Mouse (Mus musculus): ENCODE results near the gene Cyp46a1. TPM values are rescaled to one million over a fixed set of nuclear protein-coding genes. Genes with fewer than 3 reads are reported as not detected.

Gene Cyp46a1
- polyA plus RNA-seq (2017; shearing (Covaris generic)) = not detected

DNA sequence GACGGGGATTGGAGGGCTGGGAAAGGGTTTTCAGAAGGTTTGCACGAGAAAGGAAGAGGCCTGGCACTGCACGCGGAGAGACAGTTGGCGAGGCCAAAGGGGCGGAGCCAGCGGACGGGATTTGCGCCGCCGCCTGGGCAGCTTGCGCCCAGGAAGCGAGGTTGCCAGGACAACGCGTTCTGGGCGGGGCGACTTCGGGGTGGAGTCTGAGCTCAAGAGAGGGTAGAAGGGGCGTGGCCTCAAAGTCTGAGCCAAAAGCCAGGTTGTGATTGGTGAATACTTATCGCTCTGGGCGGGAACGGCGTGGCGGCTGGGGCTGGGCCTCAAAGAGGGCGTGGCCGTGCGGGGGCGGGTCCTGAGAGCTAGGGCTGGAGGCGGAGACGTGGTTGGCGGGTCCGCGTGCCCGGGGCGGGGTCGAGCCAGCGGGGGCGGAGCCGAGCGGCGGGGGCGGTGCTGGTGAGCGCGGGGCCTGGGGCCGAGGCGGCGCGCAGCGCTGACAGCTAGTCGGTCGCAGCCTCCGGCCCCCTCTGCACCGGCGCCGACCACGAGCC, at the start of gene Cyp46a1:
Gene Cyp46a1 (plus strand): TSS at position 487 of the 551 bp plus-strand sequence.
- ATAC-seq = peak; percentile 90

DNA sequence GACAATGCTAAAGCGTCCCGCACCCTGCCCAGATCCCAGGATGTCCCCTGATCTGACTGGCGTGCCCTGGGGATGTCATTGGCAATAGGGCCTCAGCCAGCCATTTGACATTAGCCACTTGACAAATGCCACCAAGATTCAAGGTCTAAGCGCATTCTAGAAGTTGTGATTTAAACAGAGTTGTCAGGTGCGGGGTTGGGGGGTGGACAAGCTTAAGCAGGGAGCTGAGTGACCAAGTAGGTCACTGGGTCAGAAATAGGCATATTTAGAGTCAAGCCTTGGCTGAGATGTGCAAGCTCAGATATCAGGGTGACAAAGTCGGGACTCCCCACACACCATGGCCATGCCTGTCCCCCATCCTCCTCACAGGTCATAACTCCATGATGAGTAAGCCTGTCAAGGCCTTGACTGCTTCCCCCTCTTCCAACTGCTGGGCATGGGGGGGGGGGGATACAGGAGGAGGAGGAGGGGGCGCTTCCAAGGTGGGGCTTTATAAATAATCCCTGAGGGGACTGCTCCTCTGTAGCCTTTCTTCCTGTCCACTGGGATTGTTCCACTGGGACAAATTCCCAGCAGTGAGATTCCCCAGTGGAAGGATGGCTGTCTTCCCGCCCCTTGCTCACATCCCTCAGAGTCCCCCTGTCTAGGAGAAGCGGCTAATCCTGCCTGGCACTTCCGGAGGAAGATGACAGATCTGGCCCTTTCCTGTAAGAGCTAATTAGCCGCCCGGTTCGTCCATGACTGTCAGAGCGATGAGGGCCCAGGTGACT, 49.5 kb upstream of the Cyp46a1 start:
- ATAC-seq = no peak

DNA sequence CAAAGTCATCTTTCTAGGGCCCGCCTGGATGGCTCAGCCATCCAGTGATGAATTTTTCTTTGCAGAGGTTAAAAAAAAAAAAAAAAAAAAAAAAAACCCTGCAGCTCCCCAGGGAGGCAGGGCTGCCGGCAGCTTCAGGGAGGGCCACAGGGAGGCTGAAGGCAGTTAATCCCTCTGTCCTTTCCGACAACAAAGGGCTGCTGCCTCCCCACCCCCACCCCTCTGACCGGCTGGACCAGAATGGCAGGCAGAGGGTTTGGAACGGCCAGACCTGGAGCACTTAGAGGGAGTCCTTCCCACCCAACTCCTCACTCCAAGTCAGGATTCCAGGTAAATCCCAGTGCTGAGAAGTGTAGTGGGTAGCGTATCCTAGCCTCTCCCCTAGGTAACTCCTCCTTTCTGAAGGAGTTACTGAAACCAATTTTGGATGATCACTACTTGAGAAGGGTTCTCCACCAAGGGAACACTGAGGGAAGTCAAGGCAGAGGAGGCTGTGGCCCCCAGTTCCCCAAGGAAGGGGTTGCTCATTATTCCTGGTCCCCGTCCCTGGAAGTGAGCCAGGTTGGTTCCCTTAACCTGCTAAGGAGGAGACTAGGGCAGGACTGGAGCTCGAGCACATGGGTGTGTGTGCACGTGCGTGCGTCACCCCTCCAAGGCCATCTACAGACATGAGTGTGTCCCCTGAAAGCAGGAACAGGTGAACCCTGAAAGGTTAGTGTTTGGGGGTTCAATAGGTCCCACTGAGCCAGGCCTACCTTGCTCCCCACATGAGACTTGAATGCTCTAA, 48.8 kb upstream of the Cyp46a1 start:
- ATAC-seq = no peak

DNA sequence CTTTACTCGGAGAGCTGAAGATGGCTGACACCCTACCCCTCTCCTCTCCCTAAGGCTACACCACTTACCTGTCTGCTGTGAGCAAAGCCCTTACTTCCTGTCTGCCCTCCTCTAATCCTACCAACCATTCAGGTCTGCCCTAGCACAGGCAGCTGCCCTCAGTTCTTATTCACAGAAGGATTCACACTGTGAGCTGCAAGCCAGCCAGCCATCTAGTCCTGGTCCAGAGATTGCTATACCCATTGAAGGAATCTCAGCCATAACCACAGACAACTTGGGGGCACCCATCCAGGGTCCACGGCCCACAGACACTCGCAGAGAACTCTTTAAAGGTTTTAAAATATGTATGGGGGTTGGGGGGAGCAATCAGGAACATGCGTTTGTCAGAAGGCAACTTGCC, 47.8 kb upstream of the Cyp46a1 start:
- ATAC-seq = no peak

DNA sequence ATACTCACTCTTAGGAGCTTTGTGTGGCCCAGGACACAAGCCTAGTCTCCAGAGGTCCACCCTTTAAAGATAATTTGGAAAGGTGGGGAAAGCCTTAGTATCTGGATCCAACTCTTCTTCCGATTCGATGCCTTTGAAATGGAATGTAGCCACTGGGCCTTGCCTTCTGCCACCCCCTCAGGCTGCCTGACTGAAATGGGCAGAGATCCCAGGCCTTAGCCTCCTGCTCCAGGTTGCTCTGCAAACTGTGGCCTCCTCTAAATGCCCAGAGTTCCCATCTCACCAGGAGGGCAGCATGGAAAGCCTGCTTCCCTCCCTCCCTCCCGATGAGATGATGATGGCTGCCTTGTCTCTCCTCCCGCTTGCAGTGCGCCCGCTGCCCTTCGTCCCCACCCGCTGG, 47.2 kb upstream of the Cyp46a1 start:
- no peak for ATAC-seq

DNA sequence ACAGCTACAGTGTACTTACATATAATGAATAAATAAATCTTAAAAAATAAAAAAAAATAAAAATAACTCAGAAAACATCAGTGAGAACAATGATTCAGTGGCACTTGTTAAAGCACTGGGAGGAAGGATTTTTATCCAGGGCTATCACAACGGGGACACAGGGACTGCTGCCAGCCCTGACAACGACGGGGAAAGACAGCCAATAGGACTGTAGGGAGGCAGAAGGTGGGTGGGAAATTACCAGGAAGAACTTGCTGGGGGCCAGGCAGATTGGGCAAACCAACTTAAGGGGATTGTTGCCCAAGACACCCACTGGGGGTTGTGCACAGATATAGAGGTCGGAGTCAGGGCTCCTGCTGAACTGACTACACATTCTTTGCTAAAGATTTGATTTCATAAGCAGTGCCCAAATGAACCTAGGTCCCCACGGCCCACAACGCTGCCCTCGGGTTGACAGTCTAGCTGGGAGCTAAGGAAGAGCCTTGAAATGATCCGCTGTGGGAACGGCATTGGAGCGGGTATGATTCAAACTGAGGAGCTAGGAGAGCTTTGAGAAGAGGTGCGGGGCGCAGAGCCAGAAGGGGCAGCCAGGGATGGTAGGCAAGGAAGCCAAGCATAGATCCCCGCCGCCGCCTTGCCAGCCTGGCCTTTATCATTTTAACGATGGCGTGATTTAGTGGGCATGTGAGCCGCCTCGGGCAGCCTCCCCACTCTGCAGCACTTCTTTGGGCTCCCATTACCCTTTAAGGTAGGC, 45.9 kb upstream of the Cyp46a1 start:
- ATAC-seq = no peak

DNA sequence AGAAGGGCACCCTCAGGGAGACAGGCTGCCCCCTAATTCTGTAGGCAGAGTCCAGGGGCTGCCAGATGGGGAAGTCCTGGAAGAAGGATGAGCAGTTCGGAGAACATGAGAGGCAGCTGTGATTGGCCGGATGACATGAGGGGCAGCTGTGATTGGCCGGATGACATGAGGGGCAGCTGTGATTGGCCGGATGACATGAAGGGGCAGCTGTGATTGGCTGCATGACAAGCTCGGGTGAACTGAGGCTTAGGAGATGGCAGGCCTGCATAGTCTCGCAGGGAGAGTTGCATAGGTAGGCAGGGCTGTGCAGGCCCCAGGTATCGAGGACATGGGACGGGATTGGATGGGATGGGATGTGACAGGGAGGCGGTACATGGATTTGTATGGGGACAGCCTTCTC, 41.8 kb upstream of the Cyp46a1 start:
- ATAC-seq = no peak

DNA sequence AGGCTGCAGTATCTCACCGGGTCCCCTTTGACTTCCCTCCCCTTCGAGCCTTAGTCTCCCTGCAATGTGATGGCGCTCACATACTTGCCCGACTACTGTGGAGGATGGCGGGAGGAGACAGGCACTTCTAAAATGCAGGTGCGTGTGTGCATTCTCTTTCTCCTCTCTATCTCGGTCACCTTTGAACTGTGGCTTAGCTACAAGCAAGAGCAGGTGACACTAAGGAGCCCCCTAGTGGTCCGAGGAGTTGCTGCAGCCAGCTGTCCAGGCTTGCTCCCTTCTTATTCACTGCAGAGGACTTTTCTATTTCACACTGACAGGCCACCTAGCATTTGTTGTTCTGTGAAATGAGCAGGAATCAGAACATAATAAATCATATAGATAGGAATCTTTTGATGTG, 41.2 kb upstream of the Cyp46a1 start:
- ATAC-seq = peak; percentile 72

DNA sequence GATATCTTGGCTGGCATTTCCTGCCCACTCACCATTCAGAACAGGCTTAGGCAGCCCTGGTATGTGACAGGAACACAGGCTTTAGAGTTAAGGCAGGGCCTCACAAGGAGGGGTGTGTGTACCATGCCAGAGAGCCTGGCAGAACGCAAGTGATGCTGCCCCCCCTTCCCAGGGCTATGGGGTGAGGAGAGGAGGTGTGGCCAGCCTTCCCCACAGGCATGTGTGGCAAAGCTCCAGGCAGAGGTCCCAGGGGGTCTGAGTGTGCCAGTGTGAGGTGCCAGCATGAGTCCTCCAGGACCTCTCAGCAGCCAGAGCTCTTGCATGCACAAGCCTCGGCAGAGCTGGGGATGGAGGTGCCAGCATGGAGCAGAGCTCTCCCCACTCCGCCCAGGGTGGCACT, 39.6 kb upstream of the Cyp46a1 start:
- no peak for ATAC-seq

DNA sequence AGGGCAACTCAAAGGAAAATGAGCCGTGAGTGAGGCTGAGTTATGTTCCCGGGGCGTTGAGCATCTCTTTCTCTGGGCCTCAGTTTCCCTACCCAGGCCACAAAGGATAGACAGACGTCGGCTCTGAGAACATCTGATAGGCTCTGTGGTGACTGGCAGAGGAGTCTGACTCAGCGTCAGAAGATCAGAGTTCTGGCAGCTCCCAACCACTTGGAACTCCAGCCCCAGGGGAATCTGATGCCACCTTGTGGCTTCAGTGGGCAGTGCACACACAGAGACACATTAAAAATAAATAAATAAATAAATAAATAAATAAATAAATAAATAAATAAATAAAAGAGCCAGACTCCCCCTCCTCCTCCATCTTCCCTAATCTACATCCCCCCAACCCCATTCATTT, 37.1 kb upstream of the Cyp46a1 start:
- no peak for ATAC-seq

DNA sequence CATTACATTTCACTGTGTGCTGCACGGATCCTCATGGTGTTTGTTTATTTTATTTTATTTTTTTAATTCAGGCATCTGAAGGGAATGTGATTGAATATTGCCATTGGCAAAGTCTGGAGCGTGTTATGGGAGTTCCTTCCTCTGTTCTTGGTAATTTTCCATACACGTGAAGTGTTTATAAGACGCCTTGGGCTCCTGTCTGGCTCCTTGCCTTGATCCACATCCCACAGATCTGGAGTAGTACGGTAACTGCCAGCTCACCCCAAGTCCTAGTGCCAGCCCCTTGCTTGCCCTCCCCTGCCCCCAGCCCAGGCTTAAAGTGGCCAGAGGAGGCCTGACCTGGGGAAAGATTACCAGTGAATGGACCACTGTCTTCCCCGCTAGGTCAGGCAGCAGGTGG, 33.2 kb upstream of the Cyp46a1 start:
- no peak for ATAC-seq

DNA sequence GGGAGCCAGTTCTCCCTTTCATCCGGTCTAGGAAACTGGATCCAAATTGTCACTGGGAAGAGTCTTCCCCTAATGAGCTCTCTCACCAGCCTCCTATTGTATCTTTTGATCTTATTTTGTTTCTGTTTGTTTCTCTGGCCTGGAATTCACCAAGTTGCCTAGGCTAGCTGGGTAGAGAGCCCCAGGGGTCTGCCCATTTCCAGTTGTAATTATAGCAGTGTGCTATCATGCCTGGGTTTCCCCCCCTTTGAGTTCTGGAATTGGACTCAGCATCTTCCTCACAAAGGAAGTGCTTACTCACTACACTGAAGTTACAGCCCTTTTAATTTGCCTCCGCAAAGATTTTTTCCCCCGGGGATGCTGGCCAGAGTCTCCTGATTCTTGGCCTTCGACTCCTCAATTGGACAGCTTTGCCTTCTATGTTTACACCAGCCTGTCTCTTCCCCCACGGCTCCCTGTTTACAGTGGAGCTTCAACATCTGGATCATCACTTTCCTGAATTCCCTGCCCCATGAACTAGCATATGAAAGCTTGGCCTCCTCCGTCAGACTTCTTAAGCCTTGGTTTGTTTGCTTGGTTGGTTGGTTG, 30.3 kb upstream of the Cyp46a1 start:
- ATAC-seq = no peak

DNA sequence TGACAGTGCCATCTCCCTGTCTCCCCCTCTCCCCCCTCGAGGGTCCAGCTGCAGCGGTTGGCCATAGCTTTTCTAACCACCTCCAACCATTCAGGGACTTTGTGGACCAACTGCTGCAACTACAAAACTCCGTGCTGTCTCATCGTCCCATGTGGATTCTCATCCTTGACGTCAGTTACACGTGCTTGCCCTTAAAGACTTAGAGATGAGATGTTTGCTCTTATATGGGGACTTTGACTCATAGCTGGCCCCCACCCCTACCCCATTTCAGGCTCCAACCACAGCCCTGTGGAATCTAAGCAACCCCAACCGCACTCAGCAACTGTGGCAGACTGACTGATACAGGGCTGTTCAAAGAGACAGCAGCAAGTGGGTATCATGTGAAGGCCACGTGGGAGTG, 29.0 kb upstream of the Cyp46a1 start:
- no peak for ATAC-seq

DNA sequence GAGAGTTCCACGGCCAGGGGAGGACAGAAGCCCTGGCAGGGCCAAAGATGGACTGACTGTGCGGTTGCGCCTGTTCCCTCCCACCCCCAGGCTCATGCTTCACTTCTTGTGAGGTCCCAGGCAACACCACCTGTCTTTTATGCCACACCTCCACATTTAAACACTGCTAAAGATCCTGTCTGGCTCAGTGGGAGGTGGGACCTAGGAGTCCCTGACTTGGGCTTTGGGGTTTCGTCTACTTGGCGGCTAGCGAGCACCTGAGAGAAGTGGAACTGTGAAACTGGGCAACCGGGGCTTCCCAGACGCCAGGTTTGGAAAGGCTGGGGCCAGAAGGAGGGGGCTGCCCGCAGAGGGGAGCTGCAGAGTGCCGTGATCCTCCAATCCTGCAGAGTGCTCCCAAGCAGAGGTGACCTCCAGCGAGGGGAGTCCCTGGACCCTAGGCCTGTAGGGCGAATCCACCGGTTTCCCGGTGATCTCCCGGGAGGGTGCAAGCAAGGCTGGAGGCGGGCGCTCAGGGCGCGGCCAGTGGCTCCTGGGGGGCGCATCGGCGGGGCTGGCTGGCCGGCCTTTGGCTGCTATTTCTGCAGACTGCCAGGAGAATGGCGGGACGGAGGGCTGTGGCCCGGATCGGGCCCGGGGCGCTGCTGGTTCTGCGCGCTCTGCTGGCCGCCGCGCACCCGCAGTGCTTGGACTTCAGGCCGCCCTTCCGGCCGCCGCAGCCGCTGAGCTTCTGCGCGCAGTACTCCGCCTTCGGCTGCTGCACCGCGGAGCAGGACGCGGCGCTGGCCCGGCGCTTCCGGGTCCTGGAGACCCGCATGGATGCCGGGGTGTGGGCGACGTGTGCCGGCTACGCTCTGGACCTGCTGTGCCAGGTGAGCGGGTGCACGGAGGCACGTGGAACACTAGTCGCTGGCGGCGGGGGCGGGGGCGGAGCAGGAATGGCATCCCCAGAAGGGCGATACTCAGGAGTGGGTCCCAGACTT, 28.1 kb upstream of the Cyp46a1 start, which contains the start of gene Hhipl1:
Gene Hhipl1 (plus strand): TSS at position 459 of the 983 bp plus-strand sequence.
- no peak for ATAC-seq

DNA sequence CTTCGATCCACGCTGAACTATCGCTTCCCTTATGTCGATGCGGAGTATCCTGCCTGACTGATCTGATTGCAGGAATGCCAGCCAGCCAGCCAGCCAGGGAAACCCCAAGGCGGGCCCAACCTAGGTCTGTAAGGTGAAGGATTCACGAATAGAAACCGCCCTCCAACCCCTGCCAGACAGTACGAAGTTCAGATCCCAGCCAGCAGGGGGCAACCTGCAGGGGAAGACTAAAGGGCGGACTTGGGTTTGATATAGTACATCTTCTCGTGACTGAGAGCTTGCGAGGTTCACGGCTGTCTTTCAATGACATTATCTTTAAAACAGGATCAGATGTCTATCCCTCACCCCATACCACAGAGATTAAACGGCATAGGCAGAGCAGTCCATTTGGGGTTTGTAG, 26.6 kb upstream of the Cyp46a1 start:
- ATAC-seq = no peak

DNA sequence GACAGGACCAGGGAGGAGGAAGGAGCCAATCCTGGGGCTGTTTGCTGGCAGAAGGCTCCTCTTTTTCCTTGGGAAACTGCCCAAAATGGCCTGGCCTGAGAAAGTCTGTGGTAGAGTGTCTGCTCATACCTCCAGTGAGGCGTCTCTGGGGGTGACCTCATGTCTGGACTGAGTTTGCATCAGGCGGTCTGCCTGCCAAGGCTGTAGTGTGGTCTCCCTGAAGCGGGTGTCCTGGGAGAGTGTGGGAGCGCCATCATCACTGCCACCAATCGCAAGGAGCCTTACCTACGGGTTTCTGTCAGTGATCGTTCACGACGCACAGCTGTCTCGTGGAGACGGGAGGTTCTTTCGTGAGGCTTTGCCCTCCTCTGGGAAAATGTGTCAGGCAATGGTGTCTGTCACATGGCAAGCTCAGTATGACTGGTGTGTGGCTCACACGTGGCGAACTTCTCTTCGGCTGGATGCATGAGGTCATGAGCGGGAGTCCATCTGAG, 25.8 kb upstream of the Cyp46a1 start:
- no peak for ATAC-seq

DNA sequence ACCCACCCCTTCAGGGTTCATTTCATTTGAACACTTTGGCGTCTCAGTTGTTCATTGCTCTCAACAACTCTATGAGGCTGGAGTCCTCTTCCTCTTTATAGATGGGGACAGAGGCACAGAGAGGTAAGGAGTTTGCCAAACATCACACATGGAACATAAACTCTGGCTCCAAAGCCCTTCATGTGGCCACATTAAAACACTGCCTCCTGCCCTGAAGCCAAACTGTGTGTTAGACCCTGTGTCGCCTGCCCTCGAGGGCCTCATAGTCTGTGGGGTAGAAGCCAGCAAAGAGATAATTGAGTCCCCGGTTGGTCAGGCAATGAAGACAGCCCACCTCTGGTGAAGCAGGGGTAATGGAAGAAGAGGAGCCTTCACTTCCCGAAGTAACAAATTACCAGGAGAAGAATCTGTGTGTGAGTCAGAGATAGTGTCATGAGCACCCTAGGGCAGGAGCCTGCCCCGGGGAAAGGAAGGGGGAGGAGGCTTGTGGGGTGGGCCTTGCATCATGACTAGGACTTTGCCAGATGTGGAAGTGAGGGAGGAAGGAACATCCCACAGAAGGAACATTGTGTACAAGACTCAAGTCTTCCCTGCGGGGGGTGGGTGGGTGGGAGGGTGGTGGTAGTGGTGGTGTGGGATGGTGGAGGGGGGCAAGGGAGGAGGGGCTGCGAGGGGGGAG, 24.9 kb upstream of the Cyp46a1 start:
- no peak for ATAC-seq

DNA sequence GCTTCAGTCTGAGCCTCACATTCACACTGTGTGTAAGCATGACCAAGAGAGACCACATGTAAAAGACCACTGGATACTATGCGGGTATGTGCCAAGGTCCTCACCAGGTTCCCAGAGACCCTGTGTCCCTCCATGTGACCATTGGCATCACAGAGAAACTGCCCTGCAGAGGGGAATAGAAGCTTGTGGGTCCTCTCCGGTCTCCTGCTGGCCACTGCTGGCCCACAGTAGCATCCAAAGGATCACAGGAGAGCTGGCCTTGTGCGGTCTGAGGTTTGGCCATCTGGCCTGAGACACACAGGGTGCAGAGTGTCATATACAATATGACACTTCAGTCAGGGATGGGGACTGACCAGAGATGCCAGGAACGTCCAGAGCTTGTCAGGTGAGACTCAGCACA, 24.1 kb upstream of the Cyp46a1 start:
- no peak for ATAC-seq

DNA sequence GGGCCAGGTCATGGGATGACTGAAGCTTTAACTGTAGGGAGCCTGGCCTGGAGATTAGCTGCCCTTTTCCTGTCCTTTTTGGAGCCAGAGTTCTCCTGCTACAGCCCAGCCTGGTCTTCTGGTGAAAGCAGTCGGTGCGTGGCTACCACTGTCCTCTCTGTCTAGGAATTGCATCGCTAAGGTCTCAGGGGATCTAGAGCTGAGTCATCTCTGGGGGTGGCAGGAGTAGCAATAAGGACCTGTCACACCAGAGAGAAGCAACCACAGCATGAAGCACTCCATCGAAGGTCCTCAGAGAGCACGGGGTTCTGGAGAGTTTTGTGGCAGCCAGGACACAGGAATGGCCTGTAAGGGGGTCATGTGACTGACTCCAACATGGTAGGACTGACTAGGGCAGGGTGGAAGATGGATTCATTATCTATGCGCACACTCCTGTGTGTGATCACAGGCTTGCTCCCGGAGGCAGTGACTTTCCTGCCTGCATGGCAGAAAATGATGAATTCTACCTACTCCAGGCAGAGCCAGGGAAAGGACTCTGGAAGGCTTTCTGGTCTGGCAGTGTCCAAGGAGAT, 23.6 kb upstream of the Cyp46a1 start:
- ATAC-seq = no peak

DNA sequence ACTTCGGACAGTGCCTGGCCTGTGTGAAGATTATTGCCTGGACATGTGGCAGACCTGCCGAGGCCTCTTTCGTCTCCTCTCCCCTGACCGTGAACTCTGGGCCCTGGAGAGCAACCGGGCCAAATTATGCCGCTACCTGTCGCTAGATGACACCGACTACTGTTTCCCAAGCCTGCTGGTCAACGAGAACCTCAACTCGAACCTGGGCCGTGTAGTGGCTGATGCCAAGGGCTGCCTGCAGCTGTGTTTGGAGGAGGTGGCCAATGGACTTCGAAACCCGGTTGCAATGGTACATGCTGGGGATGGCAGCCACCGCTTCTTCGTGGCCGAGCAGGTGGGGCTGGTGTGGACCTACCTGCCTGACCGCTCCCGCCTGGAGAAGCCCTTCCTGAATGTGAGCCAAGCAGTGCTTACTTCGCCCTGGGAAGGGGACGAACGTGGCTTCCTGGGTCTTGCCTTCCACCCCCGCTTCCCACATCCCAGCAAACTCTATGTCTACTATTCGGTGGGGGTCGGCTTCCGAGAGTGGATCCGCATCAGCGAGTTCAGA, 22.4 kb upstream of the Cyp46a1 start:
- no peak for ATAC-seq

All from inflammation-experienced regulatory T-cells, adult 6 months (primary cell).